Mouse (Mus musculus) stomach, postnatal 0 days (tissue): ENCODE measurements around the gene Peg10. TPM values are rescaled to one million over a fixed set of nuclear protein-coding genes. Genes with fewer than 3 reads are reported as not detected.
A peak's percentile ranks its signal among the peaks of the same experiment; 100 is the strongest.
"Not testable (repeated sequence)": the region's sequence is repeated elsewhere in the genome, so short reads cannot be mapped to it uniquely, and the experiment has no call there.

Experiments used
- ATAC-seq: fragments of 200-750 bp; cut with Nextera tagmentation; 2 replicates; pipeline ENCODE4 v1.8.0; 2017; ENCODE audit not compliant: low FRiP score, low TSS enrichment
- DNase-seq: peaks from one replicate; pipeline ENCODE4 v3.0.0-alpha.2; 2016; ENCODE audit warnings: low spot score
- H3K27ac ChIP-seq: fragments of 300-500 bp; sonication (generic); replicated peaks from 2 replicates; pipeline ENCODE4 v1.5.1; 2014; ENCODE audit warnings: mild to moderate bottlenecking, control low read depth
- H3K27me3 ChIP-seq: fragments of 300-500 bp; sonication (generic); 2 replicates; pipeline ENCODE4 v1.6.1; 2014; ENCODE audit warnings: low read length; ENCODE audit not compliant: control insufficient read depth, insufficient read depth
- H3K36me3 ChIP-seq: fragments of 300-500 bp; sonication (generic); 2 replicates; pipeline ENCODE4 v1.6.1; 2014; ENCODE audit warnings: low read length, mixed read lengths; ENCODE audit not compliant: control insufficient read depth, insufficient read depth
- H3K4me1 ChIP-seq: fragments of 300-500 bp; sonication (generic); replicated peaks from 2 replicates; pipeline ENCODE4 v1.6.1; 2014; ENCODE audit warnings: antibody characterized with exemption; ENCODE audit not compliant: control insufficient read depth, insufficient read depth
- H3K4me2 ChIP-seq: fragments of 300-500 bp; sonication (generic); replicated peaks from 2 replicates; pipeline ENCODE4 v1.6.1; 2014; ENCODE audit warnings: low read depth, mild to moderate bottlenecking, control low read depth, moderate library complexity
- H3K4me3 ChIP-seq: fragments of 300-500 bp; sonication (generic); 2 replicates; pipeline ENCODE4 v1.5.1; 2014; ENCODE audit warnings: low read depth, low read length, control low read depth
- H3K9ac ChIP-seq: fragments of 300-500 bp; sonication (generic); 2 replicates; pipeline ENCODE4 v1.6.1; 2014; ENCODE audit warnings: mild to moderate bottlenecking, low read length, control low read depth, mixed read lengths
- H3K9me3 ChIP-seq: fragments of 300-500 bp; sonication (generic); 2 replicates; pipeline ENCODE4 v1.6.1; 2016; ENCODE audit warnings: low read length; ENCODE audit not compliant: control insufficient read depth
- CTCF ChIP-seq: IDR thresholded peaks from 2 replicates; pipeline ENCODE4 v1.5.1; 2016; ENCODE audit warnings: antibody characterized with exemption, low read depth, mild to moderate bottlenecking, moderate library complexity
- EP300 ChIP-seq: optimal IDR thresholded peaks from 2 replicates; pipeline ENCODE3; 2016; ENCODE audit warnings: antibody characterized with exemption
- WGBS: fragments of 180-500 bp; shearing (Covaris S2); extraction: QIAGEN DNeasy Blood & Tissue Kit; methylation state at CpG from one replicate; pipeline ENCODE4 v1.1.7; 2014; 5-methylcytosine and 5-hydroxymethylcytosine counted together
- polyA plus RNA-seq: library from polyadenylated mRNA; unstranded; fragments of >200 nt; fragmentation: Nextera tagmentation; extraction: Ambion mirVana; gene quantifications from 2 replicates; pipeline ENCODE4 v1.2.1, GENCODE M21; 2015

Peg10 gene
- polyA plus RNA-seq, 1 experiment from 2014 or later = 0.55 TPM

GRCm38 (mm10) chr6:4754286-4754685 is 7.2 kb downstream of the Peg10 start:
- no peak for ATAC-seq
- 89% methylated on average over 10 of the region's 10 CpGs for WGBS
- Histone ChIP-seq H3K4me3 (no peak overlapping the region), H3K36me3 (no peaks in the 10 kb centered on the region), H3K4me2 (no peak overlapping the region), H3K9ac (no peak overlapping the region), H3K27me3 (no peaks in the 10 kb centered on the region), H3K9me3 (no peaks in the 10 kb centered on the region; the same call in 1 of the 2 replicates), H3K4me1 (no peaks in the 10 kb centered on the region), H3K27ac (no peak overlapping the region)
- TF ChIP-seq EP300 (no peak), CTCF (no peak)
- no peak for DNase-seq

DNA sequence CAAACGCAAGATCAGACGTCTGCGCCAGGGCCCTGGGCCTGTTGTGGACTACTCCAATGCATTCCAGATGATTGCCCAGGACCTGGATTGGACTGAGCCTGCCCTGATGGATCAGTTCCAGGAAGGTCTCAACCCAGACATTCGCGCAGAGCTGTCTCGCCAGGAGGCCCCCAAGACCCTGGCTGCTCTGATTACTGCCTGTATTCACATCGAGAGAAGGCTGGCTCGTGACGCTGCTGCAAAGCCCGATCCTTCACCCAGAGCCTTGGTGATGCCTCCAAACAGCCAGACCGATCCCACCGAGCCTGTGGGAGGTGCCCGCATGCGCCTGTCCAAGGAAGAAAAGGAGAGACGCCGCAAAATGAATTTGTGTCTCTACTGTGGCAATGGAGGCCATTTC is 7.8 kb downstream of the Peg10 start:
- Histone ChIP-seq H3K9ac (no peak overlapping the region), H3K4me2 (no peak overlapping the region), H3K4me1 (no peaks in the 10 kb centered on the region), H3K27ac (no peak overlapping the region), H3K36me3 (no peaks in the 10 kb centered on the region), H3K4me3 (no peak overlapping the region), H3K27me3 (no peaks in the 10 kb centered on the region), H3K9me3 (no peaks in the 10 kb centered on the region; the same call in 1 of the 2 replicates)
- 98% methylated on average over 16 of the region's 16 CpGs for WGBS
- DNase-seq = no peak
- TF ChIP-seq EP300 (no peak), CTCF (no peak)
- no peak for ATAC-seq

DNA sequence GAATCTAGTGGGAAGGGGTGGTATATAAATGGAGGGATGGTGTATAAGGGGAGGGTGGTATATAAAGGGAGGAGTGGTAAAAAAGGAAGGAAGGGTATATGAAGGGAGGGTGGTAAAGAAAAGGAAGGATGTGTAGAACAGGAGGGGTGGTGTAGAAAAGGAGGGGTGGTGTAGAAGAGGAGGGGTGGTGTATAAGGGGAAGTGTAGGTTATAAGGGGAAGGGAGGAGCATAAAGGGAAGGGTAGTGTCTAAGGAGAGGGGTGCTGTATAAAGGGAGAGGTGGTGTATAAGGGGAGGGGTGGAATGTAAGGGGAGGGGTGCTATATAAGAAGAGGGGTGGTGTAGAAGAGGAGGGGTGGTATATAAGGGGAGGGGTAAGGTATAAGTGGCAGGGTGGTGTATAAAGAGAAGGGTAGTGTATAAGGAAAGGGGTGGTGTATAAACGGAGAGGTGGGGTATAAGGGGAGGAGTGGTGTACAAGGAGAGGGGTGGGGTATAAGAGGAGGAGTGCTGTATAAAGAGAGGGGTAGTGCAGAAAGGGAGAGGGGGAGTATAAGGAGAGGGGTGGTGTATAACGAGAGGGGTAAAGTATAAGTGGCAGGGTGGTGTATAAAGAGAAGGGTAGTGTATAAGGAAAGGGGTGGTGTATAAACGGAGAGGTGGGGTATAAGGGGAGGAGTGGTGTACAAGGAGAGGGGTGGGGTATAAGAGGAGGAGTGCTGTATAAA is 14.5 kb downstream of the Peg10 start:
- 47% methylated on average over 3 of the region's 3 CpGs for WGBS
- not testable (repeated sequence) for DNase-seq

DNA sequence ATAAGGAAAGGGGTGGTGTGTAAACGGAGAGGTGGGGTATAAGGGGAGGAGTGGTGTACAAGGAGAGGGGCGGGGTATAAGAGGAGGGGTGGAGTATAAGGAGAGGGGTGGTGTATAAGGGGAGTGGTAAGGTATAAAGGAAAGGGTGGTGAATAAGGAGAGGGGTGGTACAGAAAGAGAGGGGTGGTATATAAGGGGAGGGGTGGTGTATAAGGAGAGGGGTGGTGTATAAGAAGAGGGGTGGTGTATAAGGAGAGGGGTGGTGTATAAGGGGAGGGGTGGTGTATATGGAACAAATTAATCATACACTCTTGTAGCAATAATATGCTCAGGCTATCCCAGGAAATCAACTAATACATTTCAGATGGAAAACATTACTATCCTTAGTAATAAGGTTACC is 15.1 kb downstream of the Peg10 start:
- H3K9ac ChIP-seq = no peak overlapping the region
- H3K9me3 ChIP-seq = no peaks in the 10 kb centered on the region
- DNase-seq = no peak
- peak; percentile 96 for ATAC-seq
- H3K4me1 ChIP-seq = no peaks in the 10 kb centered on the region
- WGBS = 43% methylated on average over 2 of the region's 2 CpGs
- H3K4me2 ChIP-seq = no peak overlapping the region
- no peak overlapping the region for H3K27ac ChIP-seq
- H3K36me3 ChIP-seq = no peaks in the 10 kb centered on the region
- no peak overlapping the region for H3K4me3 ChIP-seq
- TF ChIP-seq EP300 (no peak), CTCF (no peak)
- H3K27me3 ChIP-seq = no peaks in the 10 kb centered on the region

More for the DNA sequence above, 14.5 kb downstream of the Peg10 start:
- not testable (repeated sequence) for H3K9me3 ChIP-seq, H3K4me1 ChIP-seq, H3K36me3 ChIP-seq, ATAC-seq, H3K27ac ChIP-seq, H3K4me3 ChIP-seq, H3K9ac ChIP-seq, H3K4me2 ChIP-seq, H3K27me3 ChIP-seq

DNA sequence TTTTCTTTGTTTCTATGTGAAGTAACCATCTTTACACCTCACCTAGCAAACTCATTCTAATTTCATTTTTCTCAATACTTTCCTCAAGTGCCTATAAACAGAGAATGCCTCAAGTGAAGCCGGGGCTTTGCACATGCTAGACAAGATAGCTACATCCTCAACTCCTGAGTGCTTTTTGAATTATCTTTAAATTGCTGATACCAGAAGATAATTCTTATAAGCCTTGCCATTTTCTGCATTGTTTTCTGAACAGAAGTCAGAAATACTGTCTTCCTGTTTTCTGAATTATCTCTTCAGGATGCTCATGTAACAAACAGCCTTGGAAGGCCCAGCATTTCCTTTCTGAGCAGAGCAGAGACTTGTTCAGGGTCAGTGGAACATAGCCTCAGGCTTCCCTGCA is 49.2 kb downstream of the Peg10 start:
- no peak overlapping the region for H3K9ac ChIP-seq
- no peaks in the 10 kb centered on the region for H3K4me1 ChIP-seq
- no peak overlapping the region for H3K4me2 ChIP-seq
- H3K36me3 ChIP-seq = no peaks in the 10 kb centered on the region
- H3K9me3 ChIP-seq = no peaks in the 10 kb centered on the region
- no peak for TF ChIP-seq CTCF
- TF ChIP-seq EP300 = no peak
- no peaks in the 10 kb centered on the region for H3K27me3 ChIP-seq
- DNase-seq = no peak
- no peak overlapping the region for H3K4me3 ChIP-seq
- H3K27ac ChIP-seq = no peak overlapping the region
- ATAC-seq = no peak
- WGBS = 91% methylated on average over 1 of the region's 1 CpGs

GRCm38 (mm10) chr6:4797317-4797716 is 50.2 kb downstream of the Peg10 start:
- not testable (repeated sequence) for H3K9ac ChIP-seq, H3K4me3 ChIP-seq, DNase-seq, H3K9me3 ChIP-seq, H3K4me1 ChIP-seq, H3K27ac ChIP-seq, H3K36me3 ChIP-seq, H3K4me2 ChIP-seq, H3K27me3 ChIP-seq, ATAC-seq
